Mouse (Mus musculus) ES-E14 (cell line): ENCODE measurements at regions not wholly inside any gene's neighbourhood (a gene's known extent, or its start where the extent isn't known, plus 50 kb on each side); places are given as distances from the start of the nearest gene placed in this dataset.

Source experiments
- CHD2 ChIP-seq: IDR thresholded peaks from 2 replicates; pipeline ENCODE4 v1.6.1; 2014; ENCODE audit warnings: mild to moderate bottlenecking, low read depth, low read length, inconsistent platforms
- HCFC1 ChIP-seq: IDR thresholded peaks from 2 replicates; pipeline ENCODE4 v1.6.1; 2012; ENCODE audit warnings: low read length, inconsistent platforms, borderline replicate concordance; ENCODE audit not compliant: insufficient read depth
- MAFK ChIP-seq: IDR thresholded peaks from 2 replicates; pipeline ENCODE4 v1.6.1; 2014; ENCODE audit warnings: mild to moderate bottlenecking, low read depth, low read length, inconsistent platforms; ENCODE audit not compliant: insufficient read depth
- ZC3H11A ChIP-seq: IDR thresholded peaks from 2 replicates; pipeline ENCODE4 v1.6.1; 2012; ENCODE audit warnings: low read depth, mild to moderate bottlenecking, inconsistent platforms, low read length, borderline replicate concordance
- ZNF384 ChIP-seq: IDR thresholded peaks from 2 replicates; pipeline ENCODE4 v1.6.1; 2012; ENCODE audit warnings: low read depth, low read length, inconsistent platforms

DNA sequence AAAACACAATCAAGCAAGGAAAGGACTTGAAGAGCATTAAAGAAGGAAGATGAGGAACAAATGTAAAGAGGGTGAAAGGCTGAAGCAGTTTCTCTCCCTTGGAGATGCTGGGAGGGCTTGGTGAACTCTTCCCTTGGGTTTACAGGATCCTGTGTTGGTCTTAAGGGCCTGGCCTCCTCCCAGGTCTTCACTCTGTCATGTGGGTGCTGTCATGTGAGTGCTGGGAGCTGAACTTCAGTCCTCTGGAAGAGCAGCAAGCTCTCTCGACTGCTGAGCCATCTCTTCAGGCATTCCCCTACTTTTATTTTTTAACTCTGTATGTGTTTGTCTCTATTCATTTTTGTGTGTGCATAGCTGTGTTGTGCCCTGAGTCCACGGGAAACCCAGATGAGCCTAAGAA, 61.6 kb upstream of the Tnfrsf21 start:
- TF ChIP-seq MAFK (no peak), ZNF384 (no peak), HCFC1 (no peak), CHD2 (no peak), ZC3H11A (no peak)
